Mouse (Mus musculus) liver, adult 2 months (tissue): ENCODE results near the gene Axl. TPM values are rescaled to one million over a fixed set of nuclear protein-coding genes. Genes with fewer than 3 reads are reported as not detected.
"Not testable (repeated sequence)": the region's sequence is repeated elsewhere in the genome, so short reads cannot be mapped to it uniquely, and the experiment has no call there.

Experiments used
- DNase-seq: peaks from one replicate; pipeline ENCODE4 v3.0.0-alpha.2; 2011; ENCODE audit warnings: low read depth, low spot score; ENCODE audit errors: extremely low read depth
- H3K27ac ChIP-seq: fragments of 200-500 bp; replicated peaks from 2 replicates; pipeline ENCODE4 v1.5.1; 2012; ENCODE audit warnings: low read depth, mild to moderate bottlenecking, control low read depth, inconsistent platforms, low read length; ENCODE audit not compliant: insufficient read depth
- H3K27me3 ChIP-seq: fragments of 200-500 bp; 2 replicates; pipeline ENCODE4 v1.6.1; 2012; ENCODE audit warnings: mild to moderate bottlenecking, moderate library complexity, low read length, inconsistent platforms; ENCODE audit not compliant: control insufficient read depth, insufficient read depth
- H3K36me3 ChIP-seq: fragments of 200-500 bp; 2 replicates; pipeline ENCODE4 v1.6.1; 2012; ENCODE audit warnings: low read length, inconsistent platforms; ENCODE audit not compliant: control insufficient read depth, insufficient read depth
- H3K4me1 ChIP-seq: fragments of 200-500 bp; 2 replicates; pipeline ENCODE4 v1.6.1; 2011; ENCODE audit warnings: low read length; ENCODE audit not compliant: control insufficient read depth, insufficient read depth
- H3K4me3 ChIP-seq: fragments of 200-500 bp; 2 replicates; pipeline ENCODE4 v1.5.1; 2011; ENCODE audit warnings: low read depth, mild to moderate bottlenecking, control low read depth, low read length, moderate library complexity; ENCODE audit not compliant: insufficient read depth
- H3K79me2 ChIP-seq: fragments of 200-500 bp; 2 replicates; pipeline ENCODE4 v1.6.1; 2012; ENCODE audit warnings: inconsistent platforms, mild to moderate bottlenecking, low read length, moderate library complexity; ENCODE audit not compliant: control insufficient read depth, insufficient read depth
- H3K9ac ChIP-seq: fragments of 200-500 bp; 2 replicates; pipeline ENCODE4 v1.6.1; 2012; ENCODE audit warnings: low read depth, mild to moderate bottlenecking, control low read depth, inconsistent platforms, low read length
- CTCF ChIP-seq: fragments of 200-500 bp; IDR thresholded peaks from 2 replicates; pipeline ENCODE4 v1.5.1; 2011; ENCODE audit warnings: low read depth, low read length, control low read depth
- POLR2A ChIP-seq: fragments of 200-500 bp; IDR thresholded peaks from 2 replicates; pipeline ENCODE4 v1.6.1; 2011; ENCODE audit warnings: low read length, control low read depth; ENCODE audit not compliant: insufficient read depth; ENCODE audit errors: extremely low read depth
- WGBS: fragments of 180-500 bp; shearing (Covaris S2); methylation state at CpG from one replicate; pipeline ENCODE4 v1.1.7; 2018; 5-methylcytosine and 5-hydroxymethylcytosine counted together
- polyA plus RNA-seq: library from polyadenylated mRNA; depleted of rRNA; stranded (reverse); fragments of >200 nt; gene quantifications from 2 replicates; pipeline ENCODE4 v1.2.3, GENCODE M21; 2012
- total RNA-seq: library from RNA; depleted of rRNA; stranded (reverse); fragments of >200 nt; gene quantifications from 2 replicates; pipeline ENCODE4 v1.2.3, GENCODE M21; 2014

The Axl gene
- total and polyA plus RNA-seq, 2 experiments, result 11.4 to 12.4 TPM

DNA sequence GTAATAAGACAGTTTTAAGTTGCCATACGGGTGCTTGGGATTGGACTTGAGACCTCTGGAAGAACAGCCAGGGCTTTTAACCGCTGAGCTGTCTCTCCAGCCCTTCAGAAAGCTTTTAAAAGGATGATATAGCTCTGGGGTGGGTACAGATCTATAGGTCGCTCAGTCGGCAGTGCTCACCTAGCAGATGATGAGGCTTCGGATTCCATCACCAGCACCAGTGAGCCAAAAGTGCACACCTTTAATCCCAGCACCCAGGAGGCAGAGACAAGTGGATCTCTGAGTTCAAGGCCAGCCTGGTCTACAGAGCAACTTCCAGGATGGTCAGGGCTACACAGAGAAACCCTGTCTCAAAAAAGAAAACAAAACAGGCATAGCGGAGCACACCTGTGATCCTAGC is 12.5 kb upstream of the Axl start:
- TF ChIP-seq POLR2A (no peak), CTCF (no peak)
- DNase-seq, result no peak

DNA sequence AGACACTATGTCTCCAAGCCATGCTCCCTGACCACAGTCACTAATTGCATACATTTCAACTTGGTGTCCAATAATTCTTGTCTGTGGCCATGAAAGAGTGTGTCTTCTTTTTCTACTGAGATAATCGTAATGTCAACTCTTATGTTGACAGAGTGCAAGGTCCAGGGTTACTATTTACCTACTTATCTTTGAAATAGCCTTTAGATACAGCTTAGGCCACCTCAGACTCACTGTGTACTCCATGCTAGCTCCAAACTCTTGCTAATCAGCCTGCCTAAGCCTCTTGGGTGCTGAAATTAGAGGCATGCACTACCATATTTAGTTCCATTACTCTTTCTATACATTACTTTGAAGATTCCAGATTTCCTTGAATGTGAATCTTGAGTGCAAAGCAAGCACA is 10.9 kb upstream of the Axl start:
- TF ChIP-seq POLR2A, result no peak
- WGBS, result 17% methylated on average over 1 of the region's 1 CpGs
- no peak overlapping the region for H3K27ac ChIP-seq

More for the DNA sequence above, 12.5 kb upstream of the Axl start:
- Histone ChIP-seq H3K4me3 (no peak overlapping the region), H3K36me3 (no peaks in the 10 kb centered on the region), H3K27ac (no peak overlapping the region), H3K4me1 (peaks cover 3% of the 10 kb centered on the region; the same call in 1 of the 2 replicates), H3K9ac (no peak overlapping the region), H3K27me3 (no peaks in the 10 kb centered on the region), H3K79me2 (no peaks in the 10 kb centered on the region)
- WGBS, result 97% methylated on average over 6 of the region's 6 CpGs

DNA sequence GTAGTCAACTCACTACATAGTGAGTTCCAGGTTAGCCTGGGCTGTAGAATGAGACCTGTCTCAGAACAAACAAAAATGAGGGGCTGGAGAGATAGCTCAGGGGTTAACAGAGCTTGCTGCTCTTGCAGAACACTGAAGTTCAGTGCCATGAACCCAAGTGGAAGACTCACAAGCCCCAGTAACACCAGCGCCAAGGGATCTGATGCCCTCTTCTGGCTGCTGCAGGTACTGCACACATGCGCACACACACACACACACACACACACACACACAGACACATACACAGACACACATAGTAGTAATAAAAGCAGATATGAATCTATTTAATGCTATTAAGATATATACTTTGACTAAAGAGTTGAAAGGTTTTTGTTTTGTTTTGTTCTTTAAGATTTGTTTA is 10.0 kb upstream of the Axl start:
- 75% methylated on average over 2 of the region's 2 CpGs for WGBS
- H3K4me3 ChIP-seq, result no peak overlapping the region
- no peaks in the 10 kb centered on the region for H3K27me3 ChIP-seq
- H3K4me1 ChIP-seq, result peaks cover 3% of the 10 kb centered on the region; the same call in 1 of the 2 replicates
- H3K27ac ChIP-seq, result no peak overlapping the region
- H3K36me3 ChIP-seq, result no peaks in the 10 kb centered on the region
- no peak for DNase-seq
- no peak for TF ChIP-seq POLR2A
- TF ChIP-seq CTCF, result peak; percentile 32
- no peaks in the 10 kb centered on the region for H3K79me2 ChIP-seq
- no peak overlapping the region for H3K9ac ChIP-seq

More for the DNA sequence above, 10.9 kb upstream of the Axl start:
- Histone ChIP-seq H3K4me3 (no peak overlapping the region), H3K27me3 (no peaks in the 10 kb centered on the region), H3K36me3 (no peaks in the 10 kb centered on the region), H3K79me2 (no peaks in the 10 kb centered on the region), H3K4me1 (peaks cover 3% of the 10 kb centered on the region; the same call in 1 of the 2 replicates), H3K9ac (no peak overlapping the region)
- DNase-seq, result peak; percentile 36

DNA sequence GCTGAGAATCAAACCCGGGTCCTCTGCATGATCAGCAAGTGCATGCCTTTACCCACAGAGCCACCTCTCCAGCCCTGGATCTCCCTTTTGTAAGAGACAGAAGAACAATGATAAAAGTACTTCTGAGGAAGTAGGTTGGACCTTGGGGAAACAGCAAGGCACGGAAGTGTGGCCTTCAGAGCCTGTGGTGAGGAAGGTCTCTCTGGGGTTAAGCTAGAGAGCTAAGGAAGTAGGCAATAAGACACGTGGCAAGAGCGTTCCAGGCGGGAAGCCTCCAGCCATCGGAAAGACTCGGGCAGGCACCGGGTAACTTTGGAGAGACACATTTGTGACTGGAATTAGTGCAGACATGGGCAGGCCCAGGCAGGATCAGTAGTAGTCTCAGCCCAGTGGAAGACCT is 6.3 kb upstream of the Axl start:
- no peaks in the 10 kb centered on the region for H3K27me3 ChIP-seq
- 81% methylated on average over 8 of the region's 8 CpGs for WGBS

DNA sequence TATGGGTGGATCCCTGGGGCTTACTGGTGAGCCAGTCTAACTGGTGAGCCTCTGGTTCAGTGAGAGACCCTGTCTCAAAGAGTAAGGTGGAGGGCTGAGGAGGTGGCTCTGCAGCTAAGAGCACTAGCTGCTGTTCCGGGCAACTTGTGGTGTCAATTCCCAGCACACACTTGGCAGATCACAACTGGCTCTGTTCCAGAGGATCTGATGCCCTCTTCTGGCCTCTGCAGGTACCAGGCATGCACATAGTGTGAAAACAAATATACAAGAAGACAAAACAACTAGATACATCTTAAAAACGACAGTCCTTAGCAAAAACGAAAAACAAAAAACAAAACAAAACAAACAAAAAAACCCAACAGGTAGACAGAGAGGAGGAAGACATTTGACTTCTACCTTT is 5.2 kb upstream of the Axl start:
- no peak for DNase-seq
- Histone ChIP-seq H3K4me3 (no peak overlapping the region), H3K9ac (no peak overlapping the region), H3K27ac (no peak overlapping the region), H3K27me3 (peaks cover under 1% of the 10 kb centered on the region; the same call in 1 of the 2 replicates), H3K36me3 (no peaks in the 10 kb centered on the region), H3K4me1 (no peaks in the 10 kb centered on the region), H3K79me2 (no peaks in the 10 kb centered on the region)
- peak; percentile 29 for TF ChIP-seq CTCF
- no peak for TF ChIP-seq POLR2A
- 56% methylated on average over 3 of the region's 3 CpGs for WGBS

More for the DNA sequence above, 6.3 kb upstream of the Axl start:
- H3K27ac ChIP-seq, result no peak overlapping the region
- no peaks in the 10 kb centered on the region for H3K79me2 ChIP-seq
- no peak for DNase-seq
- no peaks in the 10 kb centered on the region for H3K36me3 ChIP-seq
- no peak overlapping the region for H3K4me3 ChIP-seq
- peaks cover 3% of the 10 kb centered on the region; the same call in 1 of the 2 replicates for H3K4me1 ChIP-seq
- TF ChIP-seq CTCF, result no peak
- TF ChIP-seq POLR2A, result no peak
- H3K9ac ChIP-seq, result no peak overlapping the region

DNA sequence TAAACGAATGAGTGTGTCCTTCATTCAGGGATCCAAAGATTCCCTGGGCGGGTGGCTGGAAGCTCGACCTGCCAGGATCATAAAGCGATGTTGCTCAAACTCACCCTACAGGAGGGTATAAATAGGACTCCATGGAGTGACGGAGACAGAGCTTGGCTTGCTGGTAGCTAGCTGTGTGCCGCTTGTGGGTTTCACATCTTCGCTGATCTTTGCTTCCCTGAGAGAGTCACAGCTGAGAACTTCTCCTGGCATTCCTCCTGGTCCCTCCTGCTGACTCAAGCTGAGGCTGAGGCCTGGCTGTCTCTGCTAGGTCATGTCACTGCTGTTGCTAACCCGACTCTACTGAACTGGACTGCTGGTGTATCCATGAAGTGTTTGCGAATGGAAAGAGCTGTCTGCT is 4.5 kb upstream of the Axl start:
- not testable (repeated sequence) for H3K4me3 ChIP-seq
- WGBS, result 83% methylated on average over 9 of the region's 9 CpGs

More for the DNA sequence above, 4.5 kb upstream of the Axl start:
- not testable (repeated sequence) for H3K79me2 ChIP-seq, H3K9ac ChIP-seq, H3K36me3 ChIP-seq, H3K27ac ChIP-seq, H3K27me3 ChIP-seq, DNase-seq, H3K4me1 ChIP-seq
